Mouse (Mus musculus): ENCODE results near the gene Tlr12.

- no peak for TF ChIP-seq CTCF (IDR thresholded peaks at IDR 0.05; ENCODE audit: borderline replicate concordance, control insufficient read depth, extremely low read depth, insufficient read depth, low read length, poor library complexity)
- TF ChIP-seq POLR2A (IDR thresholded peaks at IDR 0.05; ENCODE audit: control insufficient read depth, extremely low read depth, insufficient read depth, low read length, poor library complexity) = no peak
Observed at GRCm38 (mm10) chr4:128637250-128637649, 18.8 kb upstream of the Tlr12 start.

Data from thymus, adult 2 months (tissue).